Mouse (Mus musculus): ENCODE measurements around the gene Gm8334.
"Not testable (repeated sequence)": the region's sequence is repeated elsewhere in the genome, so short reads cannot be mapped to it uniquely, and the experiment has no call there.

The Gm8334 gene

GRCm38 (mm10) chrX:148615053-148615452 is at the start of gene Gm8334:
Gm8334 (minus strand) TSS chrX:148615153.
- DNase-seq (ENCODE audit: low read depth), result not testable (repeated sequence)

GRCm38 (mm10) chrX:148663298-148663697 is 48.3 kb upstream of the Gm8334 start, which contains the start of gene Gm15127:
Gm15127 (plus strand) TSS chrX:148663598.
- not testable (repeated sequence) for DNase-seq (ENCODE audit: low read depth)
